Mouse (Mus musculus) thymus, adult 2 months (tissue): Measurements from ENCODE around the gene Znrf2.

ENCODE experiments used
- CTCF ChIP-seq: fragments of 200-500 bp; IDR thresholded peaks from 2 replicates; pipeline ENCODE4 v1.5.1; 2012; ENCODE audit warnings: mild to moderate bottlenecking, control low read depth, low read length, moderate library complexity, borderline replicate concordance; ENCODE audit not compliant: control insufficient read depth, poor library complexity, insufficient read depth; ENCODE audit errors: extremely low read depth
- POLR2A ChIP-seq: fragments of 200-500 bp; IDR thresholded peaks from 2 replicates; pipeline ENCODE4 v1.6.1; 2012; ENCODE audit warnings: mild to moderate bottlenecking, low read length, control low read depth, moderate library complexity; ENCODE audit not compliant: control insufficient read depth, poor library complexity, insufficient read depth; ENCODE audit errors: extremely low read depth

DNA sequence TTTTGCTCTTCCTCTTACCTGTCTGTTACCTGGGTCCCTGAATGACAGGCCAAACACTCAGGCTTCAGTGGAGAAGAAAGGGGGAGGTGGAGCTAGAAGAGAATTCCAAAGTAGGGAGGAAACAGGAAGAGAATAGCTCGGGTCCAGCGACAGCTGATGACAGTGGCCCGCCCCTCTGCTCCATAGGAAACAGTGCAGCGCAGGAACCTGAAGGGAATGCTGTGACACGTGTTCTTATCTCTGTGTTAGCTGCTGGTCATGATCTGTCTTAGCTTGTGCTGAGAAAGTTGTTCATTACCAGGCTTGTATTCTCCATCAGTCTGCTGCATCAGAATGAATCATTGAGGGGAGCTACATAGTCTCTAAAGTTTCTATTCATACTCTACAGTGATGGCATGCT is 60.1 kb downstream of the Znrf2 start:
- no peak for TF ChIP-seq POLR2A
- no peak for TF ChIP-seq CTCF
